Mouse (Mus musculus): ENCODE results near the gene Lfng. TPM values are rescaled to one million over a fixed set of nuclear protein-coding genes. Genes with fewer than 3 reads are reported as not detected.

Lfng gene
- polyA plus RNA-seq, 1 experiment from 2014 or later, result 7.1 TPM

DNA sequence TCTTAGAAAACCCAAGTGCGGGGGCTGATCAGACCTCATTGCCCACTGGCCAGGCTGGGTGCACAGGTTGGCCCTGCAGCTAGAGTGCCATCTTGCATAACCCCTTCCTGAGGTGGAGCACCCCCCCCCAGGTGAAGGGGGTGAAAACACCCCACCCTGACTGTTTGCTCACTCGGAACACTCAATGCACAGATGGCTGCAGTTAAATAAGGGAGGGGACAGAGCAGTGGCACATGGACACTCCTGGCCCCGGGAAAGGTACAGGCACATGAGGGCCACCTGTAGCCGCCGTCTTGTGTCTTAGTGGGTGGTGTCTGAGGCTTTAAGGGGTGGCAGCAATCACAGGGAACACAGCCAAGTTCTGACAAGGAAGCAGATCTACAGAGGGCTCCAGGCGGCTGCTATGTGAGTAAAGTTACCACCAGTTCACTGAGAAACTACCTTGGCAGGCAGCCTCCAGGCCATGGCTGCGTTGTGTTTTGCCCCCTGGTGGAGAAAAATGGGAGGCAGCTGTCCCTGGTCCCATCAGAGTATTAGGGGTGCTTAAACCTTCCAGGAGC lies 56.6 kb downstream of the Lfng start:
- Histone ChIP-seq H3K27me3 (replicated peaks; ENCODE audit: control insufficient read depth, insufficient read depth, low read length) (no peaks in the 10 kb centered on the region), H3K9me3 (ENCODE audit: control insufficient read depth) (0 out of 2 replicates have a peak, but pooled peaks cover 2% of the 10 kb centered on the region), H3K4me1 (replicated peaks; ENCODE audit: control insufficient read depth, insufficient read depth, low read length) (peaks cover 17% of the 10 kb centered on the region; the same call in 1 of the 2 replicates), H3K4me3 (ENCODE audit: low read depth, low read length) (no peak overlapping the region), H3K36me3 (ENCODE audit: control insufficient read depth, insufficient read depth) (peaks cover 3% of the 10 kb centered on the region), H3K4me2 (replicated peaks; ENCODE audit: low read depth) (no peak overlapping the region), H3K9ac (ENCODE audit: low read depth, low read length) (no peak overlapping the region), H3K27ac (ENCODE audit: low read depth, low read length) (peak overlapping the region; percentile 28; the same call in 1 of the 2 replicates)
- ATAC-seq, result peak; percentile 83
- WGBS, result 29% methylated on average over 7 of the region's 7 CpGs
- peak; percentile 91 for TF ChIP-seq CTCF (IDR thresholded peaks at IDR 0.05; ENCODE audit: low read depth)

Other genes starting within 250 kb of the Lfng start
- gene Snx8, start 218.1 kb upstream of the Lfng start, polyA plus RNA-seq (2015; fragmentation: Nextera tagmentation; extraction: Ambion mirVana), result 67.5 and 89.0 TPM in 2 replicates
- 52.3 and 54.6 TPM in 2 replicates for gene Eif3b, start 188.0 kb upstream of the Lfng start, polyA plus RNA-seq (2015; fragmentation: Nextera tagmentation; extraction: Ambion mirVana)
- 0.05 TPM in 1 of 2 replicates, not detected in the other for gene Gm4869, start 161.7 kb upstream of the Lfng start, polyA plus RNA-seq (2015; fragmentation: Nextera tagmentation; extraction: Ambion mirVana)
- gene Chst12, start 101.8 kb upstream of the Lfng start, polyA plus RNA-seq (2015; fragmentation: Nextera tagmentation; extraction: Ambion mirVana), result 17.0 and 18.8 TPM in 2 replicates
- 1.1 and 1.5 TPM in 2 replicates for gene Grifin, start 42.2 kb upstream of the Lfng start, polyA plus RNA-seq (2015; fragmentation: Nextera tagmentation; extraction: Ambion mirVana)
- gene Ttyh3, start 41.7 kb downstream of the Lfng start, polyA plus RNA-seq (2015; fragmentation: Nextera tagmentation; extraction: Ambion mirVana), result 21.4 and 23.6 TPM in 2 replicates
- gene Iqce, start 95.1 kb downstream of the Lfng start, polyA plus RNA-seq (2015; fragmentation: Nextera tagmentation; extraction: Ambion mirVana), result 5.7 and 7.0 TPM in 2 replicates
- gene Brat1, start 97.7 kb downstream of the Lfng start, polyA plus RNA-seq (2015; fragmentation: Nextera tagmentation; extraction: Ambion mirVana), result 7.5 and 8.0 TPM in 2 replicates
- gene Amz1, start 116.8 kb downstream of the Lfng start, polyA plus RNA-seq (2015; fragmentation: Nextera tagmentation; extraction: Ambion mirVana), result 1.2 and 1.3 TPM in 2 replicates
- 13.8 and 14.4 TPM in 2 replicates for gene Gna12, start 223.1 kb downstream of the Lfng start, polyA plus RNA-seq (2015; fragmentation: Nextera tagmentation; extraction: Ambion mirVana)

All from intestine, postnatal 0 days (tissue).